8 mouse cellular contexts compared by ENCODE assay signal in genomic region chrX:7376586-7376985, GRCm38 (mm10). TPM values are rescaled to one million over a fixed set of nuclear protein-coding genes. Genes with fewer than 3 reads are reported as not detected.
A peak's percentile ranks its signal among the peaks of the same experiment; 100 is the strongest.
DNase-seq lines count a peak whose midpoint lies in the region; ATAC-seq and TF ChIP-seq lines count a peak whose summit lies in the region.

No protein-coding gene starts in this region.

- TF ChIP-seq EP300 in heart, adult 2 months (IDR thresholded peaks at IDR 0.05; ENCODE audit: insufficient read depth, low read depth, low read length) = no peak
- no peak for TF ChIP-seq EP300 in MEL (IDR thresholded peaks at IDR 0.05; ENCODE audit: low read depth in 1 of 2, low read length in 2 of 2)

- no peak for TF ChIP-seq RAD21 in MEL (IDR thresholded peaks at IDR 0.05; ENCODE audit: low read depth, low read length)

- H3K27me3 ChIP-seq in heart, adult 2 months (ENCODE audit: control insufficient read depth, insufficient read depth, low read length) = no peaks in the 10 kb centered on the region
- no peaks in the 10 kb centered on the region for H3K27me3 ChIP-seq in MEL (ENCODE audit: control insufficient read depth in 1 of 2, insufficient read depth in 2 of 2, low read length in 2 of 2)
- no peaks in the 10 kb centered on the region for H3K27me3 ChIP-seq in forebrain, embryonic 13.5 days
- no peaks in the 10 kb centered on the region for H3K27me3 ChIP-seq in neural tube, embryonic 12.5 days (replicated peaks)

- no peaks in the 10 kb centered on the region for H3K79me2 ChIP-seq in heart, adult 2 months (replicated peaks; ENCODE audit: control insufficient read depth, insufficient read depth, low read length)
- H3K79me2 ChIP-seq in MEL (ENCODE audit: control insufficient read depth, insufficient read depth, low read length, poor library complexity) = peaks cover 10% of the 10 kb centered on the region; the same call in 1 of the 2 replicates

- peak overlapping the region; percentile 62 for H3K4me3 ChIP-seq in heart, adult 2 months
- peak overlapping the region; percentile 63 to 77 for H3K4me3 ChIP-seq in MEL (ENCODE audit: control insufficient read depth in 1 of 2, insufficient read depth in 1 of 2, low read depth in 2 of 2, low read length in 2 of 2)
- peak overlapping the region; percentile 54 for H3K4me3 ChIP-seq in forebrain, embryonic 13.5 days
- peak overlapping the region; percentile 50 for H3K4me3 ChIP-seq in neural tube, embryonic 12.5 days

- no peaks in the 10 kb centered on the region for H3K9me3 ChIP-seq in MEL (replicated peaks; ENCODE audit: insufficient read depth, low read length)
- H3K9me3 ChIP-seq in forebrain, embryonic 13.5 days (replicated peaks) = no peaks in the 10 kb centered on the region
- H3K9me3 ChIP-seq in neural tube, embryonic 12.5 days = no peaks in the 10 kb centered on the region

- intact Hi-C loops in heart, adult 2 months (cut with DNase I) = loop anchor here (5.0 kb wide), 1 partner anchor 41 kb away; no protein-coding TSS in a partner anchor
- intact Hi-C loops in heart, postnatal 14 days (cut with DNase I) = no loop called here

- H3K4me1 ChIP-seq in heart, adult 2 months (ENCODE audit: control insufficient read depth, insufficient read depth, low read length) = peaks cover 2% of the 10 kb centered on the region
- peaks cover 4 to 13% of the 10 kb centered on the region in 2 experiments; a peak in 3 of 4 replicates for H3K4me1 ChIP-seq in MEL (ENCODE audit: control insufficient read depth in 1 of 2, insufficient read depth in 2 of 2, low read length in 2 of 2)
- H3K4me1 ChIP-seq in forebrain, embryonic 13.5 days = no peaks in the 10 kb centered on the region
- H3K4me1 ChIP-seq in neural tube, embryonic 12.5 days = no peaks in the 10 kb centered on the region

- TF ChIP-seq CTCF in heart, adult 2 months (IDR thresholded peaks at IDR 0.05) = no peak
- no peak for TF ChIP-seq CTCF in MEL (IDR thresholded peaks at IDR 0.05 in 2 of 3, conservative IDR thresholded peaks at IDR 0.05 in 1 of 3; ENCODE audit: control insufficient read depth in 1 of 3, insufficient read depth in 1 of 3, low read depth in 2 of 3, low read length in 3 of 3, poor library complexity in 1 of 3, severe bottlenecking in 1 of 3)

- peak overlapping the region; percentile 16 for H3K9ac ChIP-seq in heart, adult 2 months (ENCODE audit: low read depth, low read length)
- H3K9ac ChIP-seq in MEL (ENCODE audit: control insufficient read depth, low read depth, low read length, poor library complexity, severe bottlenecking) = peak overlapping the region; percentile 89
- peak overlapping the region; percentile 74 for H3K9ac ChIP-seq in forebrain, embryonic 13.5 days
- H3K9ac ChIP-seq in neural tube, embryonic 12.5 days = peak overlapping the region; percentile 72; the same call in 1 of the 2 replicates

- WGBS in heart, adult 2 months = 34% methylated on average over 4 of the region's 4 CpGs
- WGBS in forebrain, embryonic 13.5 days = 44% methylated on average over 4 of the region's 4 CpGs
- WGBS in neural tube, embryonic 12.5 days = 38% methylated on average over 4 of the region's 4 CpGs

- no peak for TF ChIP-seq POLR2A in heart, adult 2 months (IDR thresholded peaks at IDR 0.05; ENCODE audit: insufficient read depth, low read depth, low read length)
- no peak for TF ChIP-seq POLR2A in MEL (IDR thresholded peaks at IDR 0.05; ENCODE audit: control insufficient read depth in 1 of 2, insufficient read depth in 1 of 2, low read depth in 1 of 2, low read length in 2 of 2, poor library complexity in 1 of 2)

- DNase-seq in heart, adult 2 months = peak in 1 of 2 experiments; percentile 2
- no peak for DNase-seq in heart, postnatal 14 days
- no peak for DNase-seq in MEL (ENCODE audit: low read depth, low spot score)
- DNase-seq in kidney, postnatal 10 days = peak; percentile 7

- peak; percentile 6; the same call in 1 of the 2 replicates for ATAC-seq in forebrain, embryonic 13.5 days
- peak; percentile 22; the same call in 1 of the 2 replicates for ATAC-seq in neural tube, embryonic 12.5 days (ENCODE audit: low FRiP score, low read depth)
- ATAC-seq in frontal cortex, adult (ENCODE audit: low TSS enrichment) = no peak
- no peak for ATAC-seq in granulocyte monocyte progenitor cell, adult 5-6 weeks (replicated peaks; ENCODE audit: poor library complexity, severe bottlenecking)

- H3K36me3 ChIP-seq in heart, adult 2 months (ENCODE audit: control insufficient read depth, insufficient read depth, low read length) = no peaks in the 10 kb centered on the region
- H3K36me3 ChIP-seq in MEL (ENCODE audit: control insufficient read depth in 1 of 2, insufficient read depth in 2 of 2, low read length in 2 of 2) = peaks cover 0 to 3% of the 10 kb centered on the region in 2 experiments; a peak in 1 of 4 replicates
- no peaks in the 10 kb centered on the region for H3K36me3 ChIP-seq in forebrain, embryonic 13.5 days (ENCODE audit: poor library complexity, severe bottlenecking)
- H3K36me3 ChIP-seq in neural tube, embryonic 12.5 days = no peaks in the 10 kb centered on the region

- peak overlapping the region; percentile 67 for H3K27ac ChIP-seq in heart, adult 2 months
- no peak overlapping the region for H3K27ac ChIP-seq in MEL (ENCODE audit: control insufficient read depth, low read depth, low read length)
- H3K27ac ChIP-seq in forebrain, embryonic 13.5 days = peak overlapping the region; percentile 91
- no peak overlapping the region for H3K27ac ChIP-seq in neural tube, embryonic 12.5 days

- H3K4me2 ChIP-seq in forebrain, embryonic 13.5 days = peak overlapping the region; percentile 76
- peak overlapping the region; percentile 78 for H3K4me2 ChIP-seq in neural tube, embryonic 12.5 days (replicated peaks)

TF ChIP-seq in MEL, 35 proteins besides CTCF, POLR2A, EP300 and RAD21:
- TF ChIP-seq MYB (IDR thresholded peaks at IDR 0.05; ENCODE audit: low read depth, low read length) (no peak), CHD1 (IDR thresholded peaks at IDR 0.05; ENCODE audit: low read depth, low read length) (no peak), USF2 (IDR thresholded peaks at IDR 0.05; ENCODE audit: borderline replicate concordance in 1 of 2, insufficient read depth in 1 of 2, low read depth in 1 of 2, low read length in 2 of 2) (no peak), JUND (IDR thresholded peaks at IDR 0.05; ENCODE audit: low read depth, low read length) (no peak), RCOR1 (IDR thresholded peaks at IDR 0.05; ENCODE audit: low read depth, low read length) (no peak), USF1 (IDR thresholded peaks at IDR 0.05; ENCODE audit: low read depth, low read length) (no peak), MAFK (IDR thresholded peaks at IDR 0.05; ENCODE audit: borderline replicate concordance, low read depth, low read length) (no peak)

RNA-seq across cellular contexts. Expression of gene Usp27x, which starts 1.0 kb away (rescaled TPM):
- total RNA-seq in heart, adult 2 months (2021) = under 1 TPM; 0.32 to 0.81 TPM
- 0.21 and 0.23 TPM in 2 replicates for polyA plus RNA-seq in heart, adult 2 months (2012; rRNA removed)
- total RNA-seq in heart, postnatal 14 days (2021) = under 1 TPM; 0.53 to 0.95 TPM
- total RNA-seq in MEL (2012; rRNA removed) = 2.7 and 3.6 TPM in 2 replicates
- polyA plus RNA-seq in MEL (2012; ENCODE audit: insufficient read depth in 1 of 2, insufficient read length in 2 of 2, low read depth in 1 of 2, low replicate concordance in 2 of 2, missing spikeins in 1 of 2) = 1 to 10 TPM in 1 of 2 experiments, not detected in 1; 3.9 TPM
- polyA plus RNA-seq in forebrain, embryonic 13.5 days (2015; fragmentation: Nextera tagmentation; extraction: Ambion mirVana) = 1.3 and 1.6 TPM in 2 replicates
- polyA plus RNA-seq in neural tube, embryonic 12.5 days (2016; fragmentation: Nextera tagmentation; extraction: Ambion mirVana) = 1.3 and 1.6 TPM in 2 replicates
- 0.30 and 1.2 TPM in 2 replicates for total RNA-seq in granulocyte monocyte progenitor cell, adult 5-6 weeks (2014; fragmentation: Nextera tagmentation)
- 0.56 and 0.67 TPM in 2 replicates for total RNA-seq in granulocyte monocyte progenitor cell, adult 5-6 weeks (2017)

RNA-seq across cellular contexts. Expression of gene Clcn5, which starts 57.4 kb away (rescaled TPM):
- 1 to 10 TPM; 2.9 to 3.7 TPM for total RNA-seq in heart, adult 2 months (2021)
- polyA plus RNA-seq in heart, adult 2 months (2012; rRNA removed) = 0.68 and 1.6 TPM in 2 replicates
- total RNA-seq in heart, postnatal 14 days (2021) = 1 to 10 TPM; 4.5 to 6.1 TPM
- 8.1 and 12.4 TPM in 2 replicates for total RNA-seq in MEL (2012; rRNA removed)
- polyA plus RNA-seq in MEL (2012; ENCODE audit: insufficient read depth in 1 of 2, insufficient read length in 2 of 2, low read depth in 1 of 2, low replicate concordance in 2 of 2, missing spikeins in 1 of 2) = 10 to 100 TPM in 1 of 2 experiments, not detected in 1; 10.4 TPM
- polyA plus RNA-seq in forebrain, embryonic 13.5 days (2015; fragmentation: Nextera tagmentation; extraction: Ambion mirVana) = 5.6 and 6.9 TPM in 2 replicates
- polyA plus RNA-seq in neural tube, embryonic 12.5 days (2016; fragmentation: Nextera tagmentation; extraction: Ambion mirVana) = 12.9 and 14.3 TPM in 2 replicates
- 3.1 and 5.8 TPM in 2 replicates for total RNA-seq in granulocyte monocyte progenitor cell, adult 5-6 weeks (2014; fragmentation: Nextera tagmentation)
- total RNA-seq in granulocyte monocyte progenitor cell, adult 5-6 weeks (2017) = 3.3 and 4.6 TPM in 2 replicates

Comparison
In these comparisons a context has a peak if more than half of its experiments do, and no peak if none do; other contexts are left out.
1. H3K27ac ChIP-seq: peak in heart, adult 2 months (single experiment) and forebrain, embryonic 13.5 days (single experiment); none in MEL (single experiment) and neural tube, embryonic 12.5 days (single experiment).
2. H3K9ac ChIP-seq: peak in every context shown above with its lines; median percentile 89 in MEL; 74 in forebrain, embryonic 13.5 days; 72 in neural tube, embryonic 12.5 days; 16 in heart, adult 2 months.
3. ATAC-seq: peak in forebrain, embryonic 13.5 days (single experiment) and neural tube, embryonic 12.5 days (single experiment); none in frontal cortex, adult (single experiment) and granulocyte monocyte progenitor cell, adult 5-6 weeks (single experiment).
4. Peak in every context shown above with its lines, with median percentiles within 50 percentile points of each other: H3K4me3 ChIP-seq.